Mouse (Mus musculus) CH12.LX (cell line): ENCODE results near the gene Kiss1r. TPM values are rescaled to one million over a fixed set of nuclear protein-coding genes. Genes with fewer than 3 reads are reported as not detected.
"Not testable (repeated sequence)": the region's sequence is repeated elsewhere in the genome, so short reads cannot be mapped to it uniquely, and the experiment has no call there.

Source experiments
- DNase-seq: peaks from one replicate; pipeline ENCODE4 v3.0.0-alpha.2; 2013; ENCODE audit errors: extremely low read depth
- H3K27ac ChIP-seq: 2 replicates; pipeline ENCODE4 v1.5.1; 2012; ENCODE audit warnings: low read depth, mild to moderate bottlenecking, control low read depth, moderate library complexity; ENCODE audit not compliant: insufficient read depth
- H3K27me3 ChIP-seq: replicated peaks from 2 replicates; pipeline ENCODE3; 2012; ENCODE audit warnings: inconsistent platforms
- H3K36me3 ChIP-seq, 2 experiments: replicated peaks in 1 of 2; 2 replicates each; pipeline versions ENCODE3 to v1.6.1; 2012; ENCODE audit warnings: inconsistent platforms in 1 of 2, low read length in 1 of 2, mild to moderate bottlenecking in 1 of 2, mixed read lengths in 1 of 2, moderate library complexity in 1 of 2; ENCODE audit not compliant: control insufficient read depth in 1 of 2, insufficient read depth in 1 of 2
- H3K4me1 ChIP-seq, 2 experiments: 2 replicates each; pipeline ENCODE4 v1.6.1; 2012; ENCODE audit warnings: inconsistent platforms in 1 of 2, moderate library complexity in 1 of 2; ENCODE audit not compliant: insufficient read depth in 2 of 2, control insufficient read depth in 1 of 2
- H3K4me2 ChIP-seq: 2 replicates; pipeline ENCODE4 v1.6.1; 2012; ENCODE audit warnings: low read depth, mild to moderate bottlenecking, control low read depth; ENCODE audit not compliant: poor library complexity, insufficient read depth, severe bottlenecking
- H3K4me3 ChIP-seq, 3 experiments: fragments of 150-350 bp in 1 of 3; sonication (generic) in 1 of 3; replicated peaks in 1 of 3; 2 replicates each; pipeline versions ENCODE3 to v1.5.1; 2011 to 2012; ENCODE audit warnings: low read depth in 2 of 3, low read length in 2 of 3, mild to moderate bottlenecking in 2 of 3, moderate library complexity in 2 of 3, control low read depth in 1 of 3, improper control_type of control experiment in 1 of 3, inconsistent platforms in 1 of 3, mixed read lengths in 1 of 3; ENCODE audit not compliant: poor library complexity in 1 of 3
- H3K79me2 ChIP-seq: replicated peaks from 2 replicates; pipeline ENCODE4 v1.6.1; 2012; ENCODE audit warnings: mild to moderate bottlenecking, moderate library complexity; ENCODE audit not compliant: control insufficient read depth, poor library complexity, insufficient read depth, severe bottlenecking; ENCODE audit errors: extremely low read depth
- H3K9ac ChIP-seq: 2 replicates; pipeline ENCODE4 v1.6.1; 2012; ENCODE audit warnings: low read depth, mild to moderate bottlenecking, control low read depth, moderate library complexity; ENCODE audit not compliant: insufficient read depth
- H3K9me3 ChIP-seq: replicated peaks from 2 replicates; pipeline ENCODE3; 2012; ENCODE audit warnings: low read length, inconsistent platforms, mixed read lengths
- CTCF ChIP-seq, 2 experiments: IDR thresholded peaks in 1 of 2; conservative IDR thresholded peaks in 1 of 2; 2 replicates each; pipeline ENCODE4 v1.5.1; 2011 to 2012; ENCODE audit warnings: low read depth in 2 of 2, low read length in 2 of 2, improper control_type of control experiment in 1 of 2, inconsistent platforms in 1 of 2, mild to moderate bottlenecking in 1 of 2, moderate library complexity in 1 of 2
- ELF1 ChIP-seq: IDR thresholded peaks from 2 replicates; pipeline ENCODE4 v1.6.1; 2014; ENCODE audit warnings: low read depth, mild to moderate bottlenecking, inconsistent platforms, low read length, improper control_type of control experiment
- ETS1 ChIP-seq: conservative IDR thresholded peaks from 2 replicates; pipeline ENCODE4 v1.6.1; 2012; ENCODE audit warnings: low read depth, mild to moderate bottlenecking, inconsistent platforms, low read length, improper control_type of control experiment, moderate library complexity
- IRF4 ChIP-seq: IDR thresholded peaks from 2 replicates; pipeline ENCODE4 v1.6.1; 2014; ENCODE audit warnings: low read depth, mild to moderate bottlenecking, inconsistent platforms, low read length, improper control_type of control experiment
- JUN ChIP-seq: IDR thresholded peaks from 2 replicates; pipeline ENCODE4 v1.6.1; 2011; ENCODE audit warnings: low read depth, mild to moderate bottlenecking, low read length, improper control_type of control experiment, moderate library complexity; ENCODE audit not compliant: insufficient read depth
- JUND ChIP-seq: conservative IDR thresholded peaks from 2 replicates; pipeline ENCODE4 v1.6.1; 2011; ENCODE audit warnings: low read depth, low read length, improper control_type of control experiment
- KAT2A ChIP-seq: IDR thresholded peaks from 2 replicates; pipeline ENCODE4 v1.6.1; 2012; ENCODE audit warnings: low read length, improper control_type of control experiment, inconsistent platforms; ENCODE audit not compliant: insufficient replicate concordance
- MAFK ChIP-seq: IDR thresholded peaks from 2 replicates; pipeline ENCODE4 v1.6.1; 2011; ENCODE audit warnings: low read length, improper control_type of control experiment; ENCODE audit not compliant: insufficient replicate concordance
- MAX ChIP-seq: IDR thresholded peaks from 2 replicates; pipeline ENCODE4 v1.6.1; 2011; ENCODE audit warnings: low read length, improper control_type of control experiment
- MEF2A ChIP-seq: IDR thresholded peaks from 2 replicates; pipeline ENCODE4 v1.6.1; 2014; ENCODE audit warnings: low read depth, mild to moderate bottlenecking, inconsistent platforms, low read length, improper control_type of control experiment, borderline replicate concordance
- MXI1 ChIP-seq: IDR thresholded peaks from 2 replicates; pipeline ENCODE4 v1.6.1; 2011; ENCODE audit warnings: mild to moderate bottlenecking, low read depth, low read length, improper control_type of control experiment
- NELFE ChIP-seq: IDR thresholded peaks from 2 replicates; pipeline ENCODE4 v1.6.1; 2011; ENCODE audit warnings: low read depth, low read length, improper control_type of control experiment
- NRF1 ChIP-seq: IDR thresholded peaks from 2 replicates; pipeline ENCODE4 v1.6.1; 2014; ENCODE audit warnings: low read depth, mild to moderate bottlenecking, inconsistent platforms, low read length, improper control_type of control experiment, moderate library complexity
- PAX5 ChIP-seq: IDR thresholded peaks from 2 replicates; pipeline ENCODE4 v1.6.1; 2012; ENCODE audit warnings: low read length, inconsistent platforms, mixed read lengths
- POLR2A ChIP-seq: IDR thresholded peaks from 2 replicates; pipeline ENCODE4 v1.6.1; 2011; ENCODE audit warnings: low read depth, mild to moderate bottlenecking, improper control_type of control experiment, low read length
- POLR2AphosphoS2 ChIP-seq: IDR thresholded peaks from 2 replicates; pipeline ENCODE4 v1.6.1; 2011; ENCODE audit warnings: low read depth, low read length, improper control_type of control experiment
- RAD21 ChIP-seq: IDR thresholded peaks from 2 replicates; pipeline ENCODE4 v1.6.1; 2011; ENCODE audit warnings: low read depth, mild to moderate bottlenecking, low read length, improper control_type of control experiment, moderate library complexity
- RCOR1 ChIP-seq: conservative IDR thresholded peaks from 2 replicates; pipeline ENCODE4 v1.6.1; 2012; ENCODE audit warnings: low read depth, mild to moderate bottlenecking, inconsistent platforms, low read length, improper control_type of control experiment
- SIN3A ChIP-seq: IDR thresholded peaks from 2 replicates; pipeline ENCODE4 v1.6.1; 2012; ENCODE audit warnings: low read length, improper control_type of control experiment, inconsistent platforms
- SMC3 ChIP-seq: IDR thresholded peaks from 2 replicates; pipeline ENCODE4 v1.6.1; 2011; ENCODE audit warnings: low read depth, low read length, improper control_type of control experiment
- TBP ChIP-seq: conservative IDR thresholded peaks from 2 replicates; pipeline ENCODE4 v1.6.1; 2011; ENCODE audit warnings: low read depth, low read length, improper control_type of control experiment
- TCF12 ChIP-seq: IDR thresholded peaks from 2 replicates; pipeline ENCODE4 v1.6.1; 2014; ENCODE audit warnings: low read depth, mild to moderate bottlenecking, inconsistent platforms, low read length, improper control_type of control experiment
- USF2 ChIP-seq: conservative IDR thresholded peaks from 2 replicates; pipeline ENCODE4 v1.6.1; 2011; ENCODE audit warnings: low read depth, low read length, improper control_type of control experiment
- ZC3H11A ChIP-seq: IDR thresholded peaks from 2 replicates; pipeline ENCODE4 v1.6.1; 2012; ENCODE audit warnings: low read depth, mild to moderate bottlenecking, inconsistent platforms, low read length, improper control_type of control experiment
- ZKSCAN1 ChIP-seq: IDR thresholded peaks from 2 replicates; pipeline ENCODE4 v1.6.1; 2012; ENCODE audit warnings: low read depth, inconsistent platforms, low read length, improper control_type of control experiment, borderline replicate concordance
- ZNF384 ChIP-seq: IDR thresholded peaks from 2 replicates; pipeline ENCODE4 v1.6.1; 2012; ENCODE audit warnings: low read depth, low read length, improper control_type of control experiment, inconsistent platforms
- dilution Hi-C: fragments of 300-500 bp; cut with MboI; formaldehyde crosslinking; loops from 2 replicates; pipeline ENCODE4 v1.14.3; 2020; ENCODE audit warnings: low sequenced_read_pairs; ENCODE audit not compliant: extremely low pct_unique_long_range_greater_than_20kb, extremely low pct_ligation_motif_present
- in situ Hi-C: fragments of 300-500 bp; cut with MboI; formaldehyde crosslinking; loops from 3 replicates; pipeline ENCODE4 v1.14.3; 2019; ENCODE audit warnings: low sequenced_read_pairs, low pct_ligation_motif_present, low pct_unique_long_range_greater_than_20kb, mixed read lengths
- polyA plus RNA-seq: library from polyadenylated mRNA; unstranded; fragments of >175 nt; gene quantifications from 2 replicates; pipeline ENCODE4 v1.2.1, GENCODE M21; 2012; ENCODE audit warnings: low read depth; ENCODE audit not compliant: insufficient read length
- total RNA-seq, 2 experiments: library from RNA; depleted of rRNA; stranded (reverse); fragments of 300-350 nt in 1 of 2; fragments of >200 nt in 1 of 2; gene quantifications; 2 replicates each; pipeline ENCODE4 v1.2.3; 2012 to 2014

The Kiss1r gene
- total and polyA plus RNA-seq, 3 experiments: 0.17 to 0.76 (median 0.24) TPM

DNA sequence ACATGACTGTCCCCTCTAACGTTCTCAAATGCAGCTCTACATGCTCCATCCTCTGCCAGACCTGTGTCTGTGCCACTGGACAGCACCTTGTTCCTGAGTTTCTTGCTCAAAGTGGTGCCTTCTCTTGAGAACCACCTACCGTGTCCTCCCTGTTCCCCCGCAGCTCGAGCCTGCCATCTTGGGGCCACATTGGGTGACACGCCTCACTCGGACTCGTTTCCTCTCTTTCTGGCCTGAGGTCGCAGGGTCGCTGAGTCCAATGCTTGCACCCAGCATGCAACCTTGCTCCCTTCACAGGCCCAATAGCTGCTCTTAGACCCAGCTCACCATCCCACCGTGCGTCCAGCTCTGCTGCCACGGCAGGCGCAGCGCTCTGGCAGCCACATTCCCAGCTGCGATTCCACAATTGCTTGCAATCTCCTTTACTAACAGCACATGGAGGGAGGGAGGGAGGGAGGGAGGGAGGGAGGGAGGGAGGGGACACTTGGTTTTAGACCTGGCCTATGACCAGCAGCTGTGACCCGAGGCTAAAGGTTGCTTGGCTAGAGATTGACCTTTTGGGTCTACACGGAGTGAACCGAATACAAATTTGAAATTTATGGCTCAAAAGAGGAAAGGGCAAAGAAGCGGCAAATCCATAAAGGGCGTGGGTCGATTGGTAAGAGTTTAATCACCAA is 41.5 kb downstream of the Kiss1r start (continued):
- TF ChIP-seq USF2: no peak
- peak; percentile 84 for TF ChIP-seq SIN3A
- peak; percentile 66; the same call in 1 of the 2 replicates for TF ChIP-seq NELFE
- TF ChIP-seq ELF1: peak; percentile 54; the same call in 1 of the 2 replicates
- no peak for TF ChIP-seq ZKSCAN1
- TF ChIP-seq MAX: peak; percentile 77
- TF ChIP-seq ZC3H11A: peak; percentile 96
- peak; percentile 67 for TF ChIP-seq TCF12

DNA sequence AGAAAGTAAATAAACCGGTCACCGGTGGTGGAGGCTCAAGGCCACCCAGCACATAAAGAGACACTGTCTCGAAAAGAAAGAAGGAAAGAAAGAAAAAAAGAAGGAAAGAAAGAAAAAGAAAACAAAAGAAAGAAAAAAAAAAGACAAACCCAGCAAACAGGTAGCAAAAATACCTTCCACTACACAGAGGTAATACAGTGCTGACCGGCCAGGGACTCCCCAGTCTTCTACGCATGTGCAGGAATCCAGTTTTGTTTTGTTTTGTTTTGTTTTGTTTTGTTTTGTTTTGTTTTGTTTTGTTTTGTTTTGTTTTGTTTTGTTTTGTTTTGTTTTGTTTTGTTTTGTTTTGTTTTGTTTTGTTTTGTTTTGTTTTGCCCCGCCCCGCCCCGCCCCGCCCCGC is 42.6 kb downstream of the Kiss1r start:
- H3K9ac ChIP-seq, in situ Hi-C loops, H3K4me3 ChIP-seq, H3K9me3 ChIP-seq, DNase-seq, dilution Hi-C loops, H3K27me3 ChIP-seq, H3K27ac ChIP-seq, H3K4me2 ChIP-seq: not testable (repeated sequence)
- peaks cover 23 to 35% of the 10 kb centered on the region in 2 experiments for H3K36me3 ChIP-seq
- H3K4me1 ChIP-seq: peaks cover 21 to 49% of the 10 kb centered on the region in 2 experiments
- peaks cover 22% of the 10 kb centered on the region for H3K79me2 ChIP-seq

DNA sequence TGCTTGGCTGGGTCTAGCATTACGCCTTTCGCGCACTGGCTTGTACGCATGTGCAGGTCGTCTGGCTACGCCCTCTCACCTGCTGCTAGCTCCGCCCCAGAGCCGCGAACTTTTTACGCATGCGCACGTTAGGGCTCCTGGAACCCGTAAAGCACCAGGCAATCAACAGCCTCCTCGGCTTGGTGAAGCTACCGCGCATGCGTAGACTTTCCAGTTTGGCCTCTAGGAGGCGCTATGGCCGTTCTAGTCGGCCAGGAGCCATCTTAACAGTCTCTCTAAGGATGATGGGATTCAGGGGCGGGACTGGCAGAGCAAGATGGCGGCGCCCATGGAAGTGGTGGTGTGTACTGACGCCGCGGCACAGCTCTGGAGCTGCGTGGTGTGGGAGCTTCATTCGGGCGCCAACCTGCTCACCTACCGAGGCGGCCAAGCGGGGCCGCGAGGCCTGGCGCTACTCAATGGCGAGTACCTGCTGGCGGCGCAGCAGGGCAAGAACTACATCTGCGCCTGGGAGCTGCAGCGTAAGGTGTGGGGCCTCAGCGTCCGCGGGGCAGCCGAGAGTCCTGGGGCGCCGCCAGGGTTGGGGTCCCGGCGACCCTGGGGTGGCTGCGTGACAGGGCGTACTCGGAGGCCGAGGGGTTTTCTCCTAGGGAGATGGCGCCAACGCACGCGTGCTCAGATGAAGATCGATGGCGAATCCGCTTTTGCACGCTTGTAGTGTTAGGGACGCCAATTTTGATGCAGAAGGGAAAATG is 43.3 kb downstream of the Kiss1r start, which contains the start of gene Wdr18:
Wdr18 (plus strand) TSS at position 306 of the 755 bp plus-strand sequence.
- H3K79me2 ChIP-seq: peaks cover 22% of the 10 kb centered on the region
- dilution Hi-C loops (no loop called here), in situ Hi-C loops (loop anchor here (5.0 kb wide), 1 partner anchor 33 kb away; the partner anchor contains the start of gene Arid3a)
- DNase-seq: peak; percentile 99
- H3K36me3 ChIP-seq: peaks cover 29 to 41% of the 10 kb centered on the region in 2 experiments
- H3K27ac ChIP-seq: peak within 1 kb of the TSS; percentile 11; the same call in 1 of the 2 replicates
- H3K4me2 ChIP-seq: peak within 1 kb of the TSS; percentile 83
- no peaks in the 10 kb centered on the region for H3K9me3 ChIP-seq
- H3K4me1 ChIP-seq: peaks cover 20 to 43% of the 10 kb centered on the region in 2 experiments
- peak within 1 kb of the TSS; percentile 63 for H3K9ac ChIP-seq
- H3K27me3 ChIP-seq: no peaks in the 10 kb centered on the region
- peak within 1 kb of the TSS; percentile 85 to 100 (median 96) for H3K4me3 ChIP-seq
- TF ChIP-seq SIN3A (peak; percentile 90), RAD21 (peak; percentile 83), MEF2A (peak; percentile 65; the same call in 1 of the 2 replicates), POLR2AphosphoS2 (peak; percentile 60; the same call in 1 of the 2 replicates), KAT2A (peak; percentile 82; the same call in 1 of the 2 replicates), POLR2A (peak; percentile 87), IRF4 (peak; percentile 51; the same call in 1 of the 2 replicates), RCOR1 (no peak), PAX5 (no peak), MAFK (no peak), TCF12 (peak; percentile 92), ETS1 (no peak), ELF1 (peak; percentile 65), NELFE (peak; percentile 82), TBP (peak; percentile 74; the same call in 1 of the 2 replicates), JUND (no peak), JUN (no peak), SMC3 (peak; percentile 61), NRF1 (peak; percentile 90), CTCF (conservative IDR thresholded peaks at IDR 0.05 in 1 of 2, IDR thresholded peaks at IDR 0.05 in 1 of 2; ENCODE audit: low read depth in 2 of 2, low read length in 2 of 2) (peak; percentile 56 to 96), MAX (peak; percentile 61; the same call in 1 of the 2 replicates), MXI1 (peak; percentile 98), ZNF384 (no peak)
